Mouse (Mus musculus) liver (tissue): ENCODE data around the gene Isl2.

Experiments used
- DNase-seq: peaks from one replicate; pipeline ENCODE4 v3.0.0-alpha.2; 2020; ENCODE audit warnings: mixed read lengths

Isl2 gene

DNA sequence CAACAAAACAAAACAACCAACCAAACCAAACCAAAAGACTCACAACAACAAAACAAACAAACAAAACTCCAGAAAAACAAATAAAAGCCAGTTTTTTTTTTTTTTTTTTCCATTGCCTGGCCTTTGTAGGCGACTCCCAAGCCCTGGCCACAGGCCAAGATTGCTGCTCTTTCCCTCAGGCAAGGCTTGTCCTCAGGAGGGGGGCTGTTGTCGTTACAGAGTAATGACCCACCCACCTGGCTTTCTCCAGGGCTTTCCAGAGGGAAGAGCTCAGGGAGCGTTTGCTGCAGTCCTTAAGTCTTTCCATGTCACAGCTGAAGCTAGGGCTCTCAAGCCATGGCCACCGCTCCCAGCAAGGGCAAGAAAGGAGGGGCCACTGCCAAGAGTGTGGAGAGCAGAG lies at the start of gene Isl2:
TSS of gene Isl2 (plus strand) at position 296 of the 400 bp plus-strand sequence.
- no peak for DNase-seq

DNA sequence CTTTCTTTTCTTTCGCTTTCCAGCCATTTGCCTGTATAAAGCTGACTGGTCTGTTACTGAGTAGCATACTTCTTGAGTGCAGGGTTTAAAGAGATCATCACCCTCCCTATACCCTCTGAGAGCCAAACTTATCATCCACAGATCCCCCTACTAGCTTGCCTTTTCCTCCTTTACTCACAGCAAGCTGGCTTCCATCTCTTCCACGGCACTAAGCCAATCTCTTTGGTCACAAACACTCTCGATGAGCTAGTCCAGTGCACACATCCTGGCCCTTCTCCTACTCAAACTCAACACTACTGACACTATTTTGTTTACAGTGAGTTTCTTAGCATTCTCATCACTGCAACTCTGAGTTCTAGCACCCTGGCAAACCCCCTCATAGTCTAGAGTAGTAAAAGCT lies 30.6 kb upstream of the Isl2 start:
- no peak for DNase-seq

DNA sequence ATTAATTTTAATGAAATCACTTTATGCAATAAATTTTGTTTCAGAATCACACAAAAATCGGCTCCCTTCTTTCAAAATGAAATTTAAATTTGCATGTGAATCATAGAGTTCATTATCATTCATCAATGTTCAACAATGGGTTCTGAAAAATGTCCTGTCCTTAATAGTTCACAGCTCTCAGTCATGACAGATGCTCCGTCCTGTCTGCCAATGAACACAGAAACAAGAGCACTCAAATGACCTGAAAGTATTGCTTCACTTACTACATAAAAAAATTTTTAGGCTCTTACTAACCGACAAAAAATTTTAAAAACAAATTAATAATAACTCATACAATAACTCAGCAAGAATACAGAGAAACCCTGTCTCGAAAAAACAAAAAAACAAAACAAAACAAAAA lies 29.8 kb upstream of the Isl2 start:
- DNase-seq, result no peak

DNA sequence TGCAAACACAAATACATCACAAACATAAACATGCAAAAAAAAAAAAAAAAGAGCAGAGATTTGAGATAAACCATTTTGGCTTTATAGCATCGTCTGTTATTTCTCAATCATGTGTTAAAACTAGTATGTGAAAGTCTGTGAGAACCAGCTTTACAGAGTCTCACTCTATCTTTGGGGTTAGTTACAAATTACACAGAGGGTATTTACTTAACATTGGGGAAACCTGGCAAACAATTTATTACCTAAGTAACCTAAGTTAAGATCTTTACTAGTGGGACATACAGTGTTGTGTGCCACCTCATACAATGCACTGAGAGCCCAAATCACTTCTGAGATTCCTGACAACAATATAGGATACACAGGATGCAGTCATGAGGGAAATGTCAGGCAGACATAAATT lies 28.7 kb upstream of the Isl2 start:
- no peak for DNase-seq

DNA sequence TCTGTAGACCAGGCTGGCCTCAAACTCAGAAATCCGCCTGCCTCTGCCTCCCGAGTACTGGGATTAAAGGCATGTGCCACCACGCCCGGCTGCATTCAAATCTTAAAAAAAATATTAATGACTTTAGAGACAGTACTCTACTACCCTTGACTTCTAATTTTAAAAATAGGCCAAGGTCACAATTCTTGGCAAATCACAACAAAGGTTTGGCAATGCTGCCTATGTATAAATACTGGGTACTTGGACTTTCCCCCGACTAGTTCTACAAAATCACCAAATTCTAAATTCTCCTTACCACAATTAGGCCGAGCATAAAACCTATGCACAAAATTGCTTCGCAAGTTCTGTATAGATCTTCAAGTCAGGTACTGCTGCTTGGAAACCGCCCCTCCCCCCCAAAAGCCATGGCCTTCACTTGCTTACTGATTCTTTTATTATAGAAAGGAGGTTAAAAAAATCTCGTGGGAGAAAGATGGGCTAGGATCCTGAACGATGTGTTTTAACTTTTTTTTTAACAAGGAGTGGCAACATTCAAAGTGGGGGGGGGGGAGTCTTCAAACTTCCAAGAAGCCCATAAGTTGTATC lies 27.7 kb upstream of the Isl2 start:
- DNase-seq, result no peak

DNA sequence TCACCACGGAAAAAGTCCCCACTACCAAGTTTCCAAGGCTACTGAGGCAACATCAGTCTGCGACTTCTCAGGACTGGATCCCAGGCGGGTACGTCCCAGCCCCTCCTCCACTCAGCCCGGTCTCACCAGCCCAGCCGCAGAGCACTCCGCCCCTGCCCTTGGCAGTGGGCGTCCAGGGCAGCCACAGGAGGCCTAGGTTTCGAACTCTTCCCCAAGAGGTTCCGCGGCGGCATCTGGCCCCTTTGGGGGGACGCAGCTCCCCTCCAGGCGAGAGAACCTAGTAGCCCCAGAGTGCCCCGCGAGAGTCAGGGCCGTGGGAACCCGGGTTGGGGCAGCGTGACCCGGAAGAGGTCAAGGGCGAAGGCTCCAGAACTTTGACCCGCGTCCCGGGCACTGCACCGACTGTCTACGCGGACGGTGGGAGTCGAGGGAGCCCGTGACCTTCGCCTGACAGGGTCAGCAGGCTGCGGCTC lies 26.9 kb upstream of the Isl2 start:
- peak; percentile 75 for DNase-seq

DNA sequence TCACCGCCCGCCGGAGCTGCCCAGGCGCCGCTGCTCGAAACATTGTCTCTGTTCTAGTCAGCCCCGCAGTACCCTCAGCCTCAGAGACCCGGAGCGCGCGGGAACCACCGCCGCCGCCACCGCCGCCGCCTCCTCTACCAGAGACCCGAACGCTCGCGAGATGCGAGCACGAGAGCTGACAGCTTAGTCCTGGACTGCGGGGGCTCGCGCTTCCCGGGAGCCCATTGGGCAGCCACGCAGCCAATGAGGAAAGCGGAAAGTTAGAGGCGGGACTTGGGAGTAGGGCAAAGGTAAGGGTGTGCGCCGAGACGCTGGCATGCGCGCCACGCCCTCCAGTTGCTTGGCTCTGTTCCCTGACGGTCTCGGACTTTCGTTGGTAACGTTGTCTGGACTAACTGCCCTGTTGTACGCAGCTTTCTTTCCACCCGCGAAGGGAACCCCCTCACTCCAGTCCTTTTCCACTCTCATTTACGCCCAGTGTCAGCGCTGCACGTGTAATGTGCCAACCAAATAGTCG lies 26.4 kb upstream of the Isl2 start, which contains the start of gene Etfa:
TSS of gene Etfa (minus strand) at position 217 of the 517 bp plus-strand sequence.
- DNase-seq, result peak; percentile 96

DNA sequence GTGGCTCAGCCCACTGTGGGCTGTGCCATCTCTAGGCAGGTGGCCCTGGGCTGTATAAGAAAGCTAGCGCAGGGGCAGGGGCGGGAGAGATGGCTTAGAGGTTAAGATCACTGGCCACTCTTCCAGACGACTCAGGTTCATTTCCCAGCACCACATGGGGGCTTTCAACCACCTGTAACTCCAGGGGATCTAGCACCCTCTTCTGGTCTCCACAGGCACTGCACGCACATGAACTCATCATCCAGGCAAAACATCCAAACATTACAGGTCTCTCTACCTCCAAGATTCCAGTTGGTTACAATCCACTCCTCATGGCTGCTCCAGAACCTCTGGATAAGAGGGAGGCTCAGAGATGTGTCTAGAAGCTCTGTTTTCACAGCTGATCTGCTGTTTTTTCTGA lies 12.8 kb upstream of the Isl2 start:
- no peak for DNase-seq

DNA sequence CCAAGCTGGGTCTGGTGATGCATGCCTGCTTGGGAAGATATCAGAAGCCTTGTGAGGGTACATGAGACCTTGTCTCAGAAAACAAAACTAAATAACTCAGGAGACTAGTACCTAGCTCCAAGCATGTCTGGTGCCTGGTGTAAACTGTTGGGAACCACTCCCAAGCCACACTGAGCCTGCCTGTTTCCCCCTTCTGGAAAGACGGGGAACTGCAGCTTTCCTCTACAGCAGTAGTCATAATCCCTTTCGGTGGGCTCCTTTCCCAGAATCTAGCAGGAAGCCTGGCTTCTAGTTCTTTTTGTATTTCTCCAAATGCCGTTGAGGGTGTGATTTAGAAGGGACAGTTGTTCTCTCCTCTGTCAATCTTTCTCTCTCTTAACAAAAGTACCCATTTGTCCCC lies 2.6 kb upstream of the Isl2 start:
- DNase-seq, result peak; percentile 50

DNA sequence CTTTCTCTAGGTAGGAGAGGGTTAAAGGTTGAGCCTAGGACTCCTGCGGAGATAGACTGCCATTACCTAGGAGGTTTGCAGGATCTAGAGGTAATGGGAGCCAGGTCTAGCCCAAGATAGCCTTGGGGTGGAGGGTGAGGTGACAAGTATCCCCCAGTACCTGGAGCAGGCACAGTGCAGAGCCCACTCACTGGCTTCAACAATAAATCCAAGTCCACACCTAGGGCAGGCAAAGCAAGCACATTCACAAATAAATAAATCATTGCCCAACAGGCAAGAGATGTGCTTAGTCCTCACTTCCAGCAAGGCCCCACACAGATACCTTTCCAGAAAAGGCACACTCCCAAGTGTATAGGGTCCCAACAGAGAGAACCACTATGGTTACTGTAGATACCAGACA lies 534 bp downstream of the Isl2 start:
- DNase-seq, result no peak

DNA sequence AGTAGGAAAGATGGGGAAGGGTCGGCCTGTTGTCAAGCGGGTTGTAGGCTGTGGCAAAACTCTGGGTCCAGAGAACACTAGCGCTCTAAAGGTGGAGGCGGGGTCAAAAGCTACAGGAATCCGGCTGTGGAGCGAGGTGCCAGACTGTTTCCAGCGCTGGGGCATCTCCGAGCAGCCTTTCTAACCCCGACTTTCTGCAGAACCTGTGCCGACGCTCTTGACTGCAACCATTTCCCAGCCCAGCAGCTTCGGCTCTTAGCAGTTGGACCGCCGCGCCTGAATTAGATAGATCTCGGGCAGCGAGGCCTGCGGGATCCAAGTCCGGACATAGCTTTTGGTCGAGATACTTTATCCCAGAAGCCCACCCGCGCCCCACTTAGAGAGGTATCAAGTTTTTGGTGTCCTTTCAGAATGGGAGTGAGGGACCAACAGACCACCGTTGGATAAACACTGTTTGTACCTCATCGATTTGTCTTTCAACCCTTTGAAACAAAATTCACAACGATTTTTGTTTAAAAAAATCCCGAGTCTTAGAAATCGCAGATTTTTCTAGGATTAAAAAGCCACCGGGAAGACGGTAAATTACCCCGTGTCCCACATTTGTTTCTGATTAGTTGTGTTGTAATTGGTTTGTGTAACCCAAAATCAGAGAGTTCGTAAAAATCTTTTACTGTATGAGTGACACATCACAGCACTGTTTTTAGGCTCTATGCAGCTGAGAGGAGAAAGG lies 1.4 kb downstream of the Isl2 start:
- no peak for DNase-seq

DNA sequence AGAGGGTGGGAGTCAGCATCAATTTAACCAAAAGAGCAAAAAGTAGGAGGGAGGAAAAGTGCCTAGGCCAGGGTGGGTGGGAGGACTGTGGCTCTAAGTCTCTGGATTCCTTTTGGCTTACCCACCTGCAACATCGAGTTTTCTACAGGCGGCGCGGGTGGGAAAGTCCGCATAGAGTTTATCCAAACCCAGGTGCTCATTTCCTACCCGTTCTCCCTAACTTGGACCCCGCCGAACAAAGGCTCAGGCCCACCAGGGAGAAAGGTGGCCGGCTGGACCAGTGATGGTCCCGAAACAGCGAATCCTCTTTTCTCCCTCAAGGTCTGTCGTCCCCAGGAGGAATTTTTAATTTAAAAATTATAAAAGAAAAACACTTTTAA lies 1.9 kb downstream of the Isl2 start:
- no peak for DNase-seq

DNA sequence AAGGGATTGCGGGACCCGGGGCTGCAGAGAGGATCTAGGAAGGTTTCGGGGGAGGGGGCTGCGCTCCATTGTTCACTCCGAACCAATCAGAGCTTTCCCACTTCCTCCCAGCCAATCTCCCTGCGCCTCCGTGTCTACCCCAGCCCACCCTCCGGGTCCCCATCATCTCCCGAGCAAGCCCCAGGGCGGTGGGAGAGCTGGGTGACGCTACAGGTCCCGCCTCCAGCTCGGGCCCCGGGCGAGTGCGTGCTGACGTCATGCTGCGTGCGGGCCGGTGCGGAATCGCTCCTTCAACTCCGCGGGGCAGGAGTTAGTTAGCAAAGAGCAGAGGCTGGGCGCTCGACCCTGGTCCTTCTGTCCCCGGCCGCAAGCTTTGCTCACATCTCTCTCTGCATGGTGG lies 2.4 kb downstream of the Isl2 start:
- peak; percentile 68 for DNase-seq

DNA sequence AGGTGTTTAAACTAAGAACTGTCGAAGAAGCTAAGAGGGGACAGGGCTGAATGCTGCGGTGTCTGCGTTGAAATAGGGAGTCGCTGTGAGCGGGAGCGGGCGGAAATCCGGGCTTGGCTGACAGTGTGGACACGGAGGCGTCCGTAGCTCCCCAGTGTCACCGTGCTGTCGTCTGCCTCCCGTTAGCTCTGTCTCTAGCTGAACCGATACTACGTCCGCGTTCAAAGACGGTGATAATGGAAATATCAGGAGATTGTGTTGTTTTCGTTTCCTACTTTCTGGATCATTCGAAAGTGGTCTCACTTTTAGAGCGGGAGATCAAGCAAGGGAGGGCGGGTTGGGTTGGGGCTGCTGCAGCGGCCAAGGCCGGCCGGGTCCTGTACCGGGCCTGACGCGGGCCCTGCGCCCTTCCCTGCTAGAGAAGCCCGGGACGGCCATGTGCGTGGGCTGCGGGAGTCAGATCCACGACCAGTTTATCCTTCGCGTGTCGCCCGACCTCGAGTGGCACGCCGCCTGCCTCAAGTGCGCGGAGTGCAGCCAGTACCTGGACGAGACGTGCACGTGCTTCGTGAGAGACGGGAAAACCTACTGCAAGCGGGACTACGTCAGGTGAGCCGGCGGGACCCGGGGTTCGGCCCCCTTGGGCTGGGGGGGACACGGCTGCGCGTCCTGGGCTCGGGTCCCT lies 3.4 kb downstream of the Isl2 start:
- no peak for DNase-seq

DNA sequence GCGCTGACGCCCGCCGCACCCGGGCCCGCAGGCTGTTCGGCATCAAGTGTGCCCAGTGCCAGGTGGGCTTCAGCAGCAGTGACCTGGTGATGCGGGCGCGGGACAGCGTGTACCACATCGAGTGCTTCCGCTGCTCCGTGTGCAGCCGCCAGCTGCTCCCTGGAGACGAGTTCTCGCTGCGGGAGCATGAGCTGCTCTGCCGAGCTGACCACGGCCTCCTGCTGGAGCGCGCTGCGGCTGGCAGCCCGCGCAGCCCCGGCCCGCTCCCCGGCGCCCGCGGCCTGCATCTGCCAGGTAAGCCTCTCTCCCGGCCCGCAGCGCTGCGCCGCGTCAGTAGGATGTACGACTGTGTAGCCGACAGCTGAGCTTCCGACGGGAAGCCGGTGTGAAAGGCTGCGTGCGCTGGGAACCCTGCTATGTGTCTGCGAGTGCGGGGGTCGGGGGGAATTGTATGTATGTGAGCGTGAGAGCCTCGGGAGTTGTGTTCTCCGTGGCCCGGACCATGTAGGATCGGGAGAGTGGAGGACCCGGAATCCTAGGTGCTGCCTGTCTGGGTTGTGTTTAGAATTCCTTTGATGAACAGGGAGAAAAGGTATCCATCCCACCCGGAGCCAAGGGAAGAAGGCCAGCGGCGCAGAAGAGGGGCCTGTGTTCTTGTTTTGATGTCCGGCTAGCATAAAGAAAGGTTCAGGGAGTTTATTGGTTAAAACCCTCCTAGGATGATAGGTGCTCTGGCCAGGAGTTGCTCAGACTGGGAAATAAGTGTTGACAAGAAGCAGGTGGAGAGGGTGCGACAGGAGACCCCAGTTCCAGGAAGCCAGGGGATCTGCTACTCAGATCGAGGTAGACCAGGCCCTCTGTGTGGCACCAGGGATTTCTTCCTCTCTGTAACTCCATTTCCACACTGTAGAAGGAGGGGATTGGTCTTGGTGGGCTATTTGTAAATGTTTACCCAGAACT lies 4.2 kb downstream of the Isl2 start:
- no peak for DNase-seq

DNA sequence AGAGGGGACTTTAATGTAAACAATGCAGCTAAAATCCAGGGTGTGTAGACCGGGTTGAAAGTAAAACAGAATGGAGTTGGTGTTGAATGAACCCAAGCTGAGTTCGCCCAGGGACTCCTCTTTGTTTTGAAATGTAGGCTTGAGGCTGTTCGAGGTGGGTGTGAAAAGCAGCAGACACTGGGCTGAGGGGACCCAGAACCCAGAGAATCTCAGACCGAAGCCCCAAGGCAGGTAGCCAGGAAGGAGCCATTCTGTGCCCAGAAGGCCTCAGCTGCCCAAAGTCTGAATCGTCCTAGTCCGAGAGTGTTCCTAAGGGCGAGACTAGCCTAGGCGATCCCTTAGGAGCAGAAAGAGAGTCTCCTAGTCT lies 4.8 kb downstream of the Isl2 start:
- no peak for DNase-seq

DNA sequence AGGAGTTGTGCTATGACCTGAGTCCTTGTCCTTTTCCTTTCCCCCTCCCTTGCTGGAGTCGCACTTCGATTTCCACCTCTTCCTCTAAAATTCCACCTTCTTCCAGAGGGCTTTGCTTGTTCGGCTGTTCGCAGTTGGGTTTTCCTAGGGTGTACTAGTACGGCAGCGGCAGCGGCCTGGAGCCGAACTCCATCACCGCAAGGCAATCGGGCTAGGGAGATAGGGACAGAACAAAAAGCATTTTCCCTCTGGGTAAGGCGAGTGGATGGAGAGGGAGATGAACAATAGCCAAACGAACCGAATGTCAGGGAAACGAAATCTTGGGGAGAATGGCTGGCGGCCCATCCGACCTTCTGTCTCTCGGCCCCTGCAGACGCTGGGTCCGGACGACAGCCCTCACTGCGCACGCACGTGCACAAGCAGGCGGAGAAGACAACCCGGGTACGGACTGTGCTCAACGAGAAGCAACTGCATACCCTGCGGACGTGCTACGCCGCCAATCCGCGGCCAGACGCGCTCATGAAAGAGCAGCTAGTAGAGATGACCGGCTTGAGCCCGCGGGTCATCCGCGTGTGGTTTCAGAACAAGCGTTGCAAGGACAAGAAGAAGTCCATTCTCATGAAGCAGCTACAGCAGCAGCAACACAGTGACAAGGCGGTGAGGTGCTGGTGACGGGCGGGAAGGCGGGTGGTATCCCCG lies 5.4 kb downstream of the Isl2 start:
- DNase-seq, result peak; percentile 38

DNA sequence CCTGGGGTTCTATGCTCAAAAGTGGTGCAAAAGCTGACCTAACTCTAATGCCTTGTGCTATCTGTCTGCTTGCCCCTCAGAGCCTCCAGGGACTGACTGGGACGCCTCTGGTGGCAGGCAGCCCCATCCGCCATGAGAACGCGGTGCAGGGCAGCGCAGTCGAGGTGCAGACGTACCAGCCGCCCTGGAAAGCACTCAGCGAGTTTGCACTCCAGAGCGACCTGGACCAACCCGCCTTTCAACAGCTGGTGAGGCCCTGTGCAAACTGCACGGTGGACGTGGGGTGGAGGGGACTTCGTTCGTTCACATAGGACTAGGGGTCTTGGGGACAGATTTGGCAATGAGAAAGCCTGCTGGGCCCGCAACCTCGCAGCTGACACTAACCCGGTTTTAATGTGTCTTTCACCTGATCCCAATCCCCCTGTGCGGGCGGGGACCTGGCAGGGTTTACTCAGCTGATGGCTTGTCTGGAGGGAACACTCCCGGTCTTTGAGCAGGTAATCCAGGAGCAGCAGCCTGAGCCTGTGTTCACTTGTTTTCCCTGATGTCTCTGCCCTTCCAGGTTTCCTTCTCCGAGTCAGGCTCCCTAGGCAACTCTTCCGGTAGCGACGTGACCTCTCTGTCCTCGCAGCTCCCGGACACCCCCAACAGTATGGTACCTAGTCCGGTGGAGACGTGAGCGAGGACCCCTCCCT lies 6.5 kb downstream of the Isl2 start:
- DNase-seq, result no peak

DNA sequence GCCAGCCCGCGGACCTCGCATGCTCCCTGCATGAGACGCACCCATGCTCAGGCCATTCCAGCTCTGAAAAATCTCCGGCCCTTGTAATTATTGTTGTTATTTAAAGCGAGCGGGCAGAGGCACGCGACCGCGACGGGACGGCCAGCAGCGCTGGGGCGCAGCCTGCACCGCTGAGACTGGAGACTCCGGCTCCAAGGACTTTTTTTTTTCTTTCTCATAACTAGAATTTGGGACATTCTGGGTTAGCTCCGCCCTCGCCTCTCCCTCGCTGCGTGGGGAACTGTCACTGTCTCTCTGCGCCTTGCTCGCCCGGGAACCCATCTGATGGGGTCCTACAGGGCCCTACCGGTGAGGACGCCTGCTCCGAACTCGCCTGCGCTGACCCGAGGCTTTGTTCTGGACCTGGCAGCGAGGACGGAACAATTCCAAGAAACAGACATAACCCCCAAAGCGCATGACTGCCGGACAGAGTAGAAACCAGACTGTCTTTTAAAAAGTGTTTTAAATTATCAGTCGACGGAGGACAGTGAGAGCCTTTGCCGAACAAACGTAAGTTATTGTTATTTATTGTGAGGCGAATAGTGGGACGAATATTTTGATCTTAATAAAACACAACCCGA lies 7.2 kb downstream of the Isl2 start:
- no peak for DNase-seq

DNA sequence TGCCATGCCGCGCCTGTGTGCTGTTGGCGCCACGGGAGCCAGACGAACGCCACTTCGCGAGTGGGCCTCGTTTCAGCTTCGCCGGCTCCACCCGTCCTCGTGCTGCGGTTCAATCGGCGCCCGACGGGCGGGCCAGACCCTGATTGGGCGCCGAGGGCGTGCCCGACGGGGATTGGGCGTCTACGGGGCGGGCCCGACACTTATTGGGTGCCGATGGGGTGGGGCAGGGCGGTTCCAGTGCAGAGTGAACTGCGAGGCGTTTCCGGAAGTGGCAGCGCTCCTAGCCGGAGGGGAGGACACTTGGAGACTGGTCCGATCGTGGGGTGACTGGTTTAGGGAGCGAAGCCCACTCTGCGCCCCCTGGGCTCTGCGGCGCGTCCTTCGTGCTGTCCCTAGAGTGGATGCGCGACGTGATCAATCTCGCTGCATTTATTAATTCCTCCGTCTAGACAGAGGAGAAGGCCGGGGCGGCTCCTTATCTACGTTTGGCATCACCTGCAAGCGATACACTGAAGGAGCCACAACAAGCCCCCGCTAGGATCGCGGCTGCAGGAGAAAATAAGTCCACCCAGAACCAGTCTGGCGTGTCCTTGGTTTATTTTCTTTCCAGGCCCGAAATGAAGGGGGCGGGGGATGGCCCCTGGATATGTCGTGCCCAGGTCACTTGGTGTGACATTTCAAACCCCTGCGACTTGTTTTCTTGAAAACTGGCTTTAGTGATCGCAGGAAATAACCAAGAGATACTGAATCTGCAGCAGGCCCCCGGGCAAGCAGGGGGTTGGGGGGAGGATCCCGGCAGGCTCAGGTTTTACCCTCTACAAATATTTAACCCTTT lies 7.9 kb downstream of the Isl2 start:
- DNase-seq, result peak; percentile 55
